Mouse (Mus musculus) heart, embryonic 14.5 days (tissue): Measurements from ENCODE around the gene Sec22c. TPM values are rescaled to one million over a fixed set of nuclear protein-coding genes. Genes with fewer than 3 reads are reported as not detected.
A peak's percentile ranks its signal among the peaks of the same experiment; 100 is the strongest.

Source experiments
- ATAC-seq: fragments of 200-750 bp; cut with Nextera tagmentation; 2 replicates; pipeline ENCODE4 v1.8.0; 2017; ENCODE audit warnings: low read depth, moderate TSS enrichment; ENCODE audit not compliant: insufficient number of reproducible peaks, insufficient read depth, low FRiP score
- H3K27ac ChIP-seq, 2 experiments: fragments of 200-500 bp in 1 of 2; fragments of 300-500 bp in 1 of 2; sonication (generic) in 1 of 2; replicated peaks in 1 of 2; 2 replicates each; pipeline ENCODE4 v1.5.1; 2012 to 2014; ENCODE audit warnings: low read depth in 2 of 2, low read length in 2 of 2, control low read depth in 1 of 2, mild to moderate bottlenecking in 1 of 2, mixed read lengths in 1 of 2; ENCODE audit not compliant: control insufficient read depth in 1 of 2, insufficient read depth in 1 of 2
- H3K27me3 ChIP-seq: fragments of 300-500 bp; sonication (generic); 2 replicates; pipeline ENCODE4 v1.6.1; 2014; ENCODE audit warnings: mild to moderate bottlenecking, low read length, control low read depth; ENCODE audit not compliant: control insufficient read depth, insufficient read depth
- H3K36me3 ChIP-seq: fragments of 300-500 bp; sonication (generic); 2 replicates; pipeline ENCODE4 v1.6.1; 2014; ENCODE audit warnings: mild to moderate bottlenecking, control low read depth, low read length, mixed read lengths; ENCODE audit not compliant: control insufficient read depth, insufficient read depth
- H3K4me1 ChIP-seq, 2 experiments: fragments of 200-500 bp in 1 of 2; fragments of 300-500 bp in 1 of 2; sonication (generic) in 1 of 2; 2 replicates each; pipeline ENCODE4 v1.6.1; 2012 to 2014; ENCODE audit warnings: low read length in 2 of 2, control low read depth in 1 of 2, mixed read lengths in 1 of 2; ENCODE audit not compliant: control insufficient read depth in 2 of 2, insufficient read depth in 2 of 2
- H3K4me2 ChIP-seq: fragments of 300-500 bp; sonication (generic); 2 replicates; pipeline ENCODE4 v1.6.1; 2014; ENCODE audit warnings: mild to moderate bottlenecking, low read length
- H3K4me3 ChIP-seq, 2 experiments: fragments of 200-500 bp in 1 of 2; fragments of 300-500 bp in 1 of 2; sonication (generic) in 1 of 2; 2 replicates each; pipeline ENCODE4 v1.5.1; 2012 to 2014; ENCODE audit warnings: low read length in 2 of 2, mild to moderate bottlenecking in 2 of 2, control low read depth in 1 of 2, low read depth in 1 of 2, moderate library complexity in 1 of 2; ENCODE audit not compliant: control insufficient read depth in 1 of 2, insufficient read depth in 1 of 2
- H3K9ac ChIP-seq: fragments of 300-500 bp; sonication (generic); 2 replicates; pipeline ENCODE4 v1.6.1; 2014; ENCODE audit warnings: mild to moderate bottlenecking, low read length
- H3K9me3 ChIP-seq: fragments of 300-500 bp; sonication (generic); 2 replicates; pipeline ENCODE4 v1.6.1; 2016; ENCODE audit warnings: low read length, control low read depth; ENCODE audit not compliant: control insufficient read depth
- WGBS: fragments of 180-500 bp; shearing (Covaris S2); extraction: QIAGEN DNeasy Blood & Tissue Kit; methylation state at CpG from one replicate; pipeline ENCODE4 v1.1.7; 2014; 5-methylcytosine and 5-hydroxymethylcytosine counted together
- polyA plus RNA-seq: library from polyadenylated mRNA; unstranded; fragments of >200 nt; fragmentation: Nextera tagmentation; extraction: Ambion mirVana; gene quantifications from 2 replicates; pipeline ENCODE4 v1.2.1, GENCODE M21; 2014

Gene Sec22c
- polyA plus RNA-seq, 1 experiment from 2014 or later: 4.4 TPM

GRCm38 (mm10) chr9:121684702-121685101 lies 20.6 kb downstream of the Sec22c start:
- Histone ChIP-seq H3K4me2 (no peak overlapping the region), H3K27ac (no peak overlapping the region), H3K4me1 (no peaks in the 10 kb centered on the region), H3K9ac (no peak overlapping the region), H3K36me3 (peaks cover 40% of the 10 kb centered on the region), H3K9me3 (no peaks in the 10 kb centered on the region), H3K4me3 (no peak overlapping the region), H3K27me3 (no peaks in the 10 kb centered on the region)
- 73% methylated on average over 7 of the region's 7 CpGs for WGBS
- no peak for ATAC-seq

- no peak overlapping the region for H3K4me2 ChIP-seq
- H3K27ac ChIP-seq: no peak overlapping the region
- H3K27me3 ChIP-seq: no peaks in the 10 kb centered on the region
- WGBS: 70% methylated on average over 18 of the region's 18 CpGs
- H3K4me3 ChIP-seq: no peak overlapping the region
- no peak overlapping the region for H3K9ac ChIP-seq
- H3K36me3 ChIP-seq: peaks cover 29% of the 10 kb centered on the region
- no peaks in the 10 kb centered on the region for H3K9me3 ChIP-seq
- ATAC-seq: no peak
- peaks cover 0 to 2% of the 10 kb centered on the region in 2 experiments; a peak in 1 of 4 replicates for H3K4me1 ChIP-seq
Observed at GRCm38 (mm10) chr9:121682037-121682680, 23.1 kb downstream of the Sec22c start.

- WGBS: 60% methylated on average over 8 of the region's 8 CpGs
- H3K4me2 ChIP-seq: no peak overlapping the region
- peaks cover 29% of the 10 kb centered on the region for H3K36me3 ChIP-seq
- no peaks in the 10 kb centered on the region for H3K9me3 ChIP-seq
- peaks cover 0 to 2% of the 10 kb centered on the region in 2 experiments; a peak in 1 of 4 replicates for H3K4me1 ChIP-seq
- H3K4me3 ChIP-seq: no peak overlapping the region
- H3K27me3 ChIP-seq: no peaks in the 10 kb centered on the region
- no peak for ATAC-seq
- H3K27ac ChIP-seq: no peak overlapping the region
- H3K9ac ChIP-seq: no peak overlapping the region
Observed at GRCm38 (mm10) chr9:121681191-121681590, 24.1 kb downstream of the Sec22c start.

- Histone ChIP-seq H3K27me3 (no peaks in the 10 kb centered on the region), H3K4me2 (no peak overlapping the region), H3K4me3 (no peak overlapping the region), H3K36me3 (peaks cover 19% of the 10 kb centered on the region), H3K9ac (no peak overlapping the region), H3K9me3 (no peaks in the 10 kb centered on the region), H3K4me1 (peaks cover 0 to 2% of the 10 kb centered on the region in 2 experiments; a peak in 1 of 4 replicates), H3K27ac (no peak overlapping the region)
- 18% methylated on average over 6 of the region's 6 CpGs for WGBS
- peak; percentile 62 for ATAC-seq
Observed at GRCm38 (mm10) chr9:121679549-121679948, 25.7 kb downstream of the Sec22c start.

GRCm38 (mm10) chr9:121677476-121677875 lies 27.8 kb downstream of the Sec22c start:
- no peak for ATAC-seq
- Histone ChIP-seq H3K4me3 (no peak overlapping the region), H3K9ac (no peak overlapping the region), H3K4me2 (no peak overlapping the region), H3K27me3 (no peaks in the 10 kb centered on the region), H3K4me1 (peaks cover 6 to 7% of the 10 kb centered on the region in 2 experiments), H3K9me3 (no peaks in the 10 kb centered on the region), H3K27ac (no peak overlapping the region), H3K36me3 (0 out of 2 replicates have a peak, but pooled peaks cover under 1% of the 10 kb centered on the region)
- WGBS: 62% methylated on average over 8 of the region's 8 CpGs

- H3K9me3 ChIP-seq: no peaks in the 10 kb centered on the region
- peaks cover 10 to 11% of the 10 kb centered on the region in 2 experiments for H3K4me1 ChIP-seq
- no peak overlapping the region for H3K27ac ChIP-seq
- no peak for ATAC-seq
- no peak overlapping the region for H3K4me2 ChIP-seq
- no peak overlapping the region for H3K9ac ChIP-seq
- no peaks in the 10 kb centered on the region for H3K27me3 ChIP-seq
- no peaks in the 10 kb centered on the region for H3K36me3 ChIP-seq
- H3K4me3 ChIP-seq: no peak overlapping the region
- 68% methylated on average over 4 of the region's 4 CpGs for WGBS
Observed at GRCm38 (mm10) chr9:121677069-121677468, 28.2 kb downstream of the Sec22c start.

- H3K4me3 ChIP-seq: no peak overlapping the region
- WGBS: 90% methylated on average over 2 of the region's 2 CpGs
- H3K27me3 ChIP-seq: no peaks in the 10 kb centered on the region
- H3K9ac ChIP-seq: no peak overlapping the region
- peaks cover 17% of the 10 kb centered on the region in 2 experiments for H3K4me1 ChIP-seq
- no peaks in the 10 kb centered on the region for H3K9me3 ChIP-seq
- H3K36me3 ChIP-seq: no peaks in the 10 kb centered on the region
- no peak overlapping the region for H3K27ac ChIP-seq
- no peak for ATAC-seq
- H3K4me2 ChIP-seq: no peak overlapping the region
Observed at GRCm38 (mm10) chr9:121675556-121675955, 29.7 kb downstream of the Sec22c start.

GRCm38 (mm10) chr9:121675011-121675410 lies 30.3 kb downstream of the Sec22c start:
- no peaks in the 10 kb centered on the region for H3K9me3 ChIP-seq
- no peaks in the 10 kb centered on the region for H3K36me3 ChIP-seq
- H3K27me3 ChIP-seq: peaks cover 5% of the 10 kb centered on the region; the same call in 1 of the 2 replicates
- no peak for ATAC-seq
- H3K4me2 ChIP-seq: no peak overlapping the region
- H3K9ac ChIP-seq: no peak overlapping the region
- no peak overlapping the region for H3K27ac ChIP-seq
- WGBS: 80% methylated on average over 9 of the region's 9 CpGs
- H3K4me3 ChIP-seq: no peak overlapping the region
- peaks cover 18 to 19% of the 10 kb centered on the region in 2 experiments for H3K4me1 ChIP-seq
